Mouse (Mus musculus) heart, postnatal 0 days (tissue): ENCODE data around the gene Jph3.

Experiments
- CTCF ChIP-seq: IDR thresholded peaks from 2 replicates; pipeline ENCODE4 v1.5.1; 2016; ENCODE audit warnings: antibody characterized with exemption, control low read depth, low read depth
- EP300 ChIP-seq: IDR thresholded peaks from 2 replicates; pipeline ENCODE4 v1.6.1; 2016; ENCODE audit warnings: antibody characterized with exemption, low read depth

DNA sequence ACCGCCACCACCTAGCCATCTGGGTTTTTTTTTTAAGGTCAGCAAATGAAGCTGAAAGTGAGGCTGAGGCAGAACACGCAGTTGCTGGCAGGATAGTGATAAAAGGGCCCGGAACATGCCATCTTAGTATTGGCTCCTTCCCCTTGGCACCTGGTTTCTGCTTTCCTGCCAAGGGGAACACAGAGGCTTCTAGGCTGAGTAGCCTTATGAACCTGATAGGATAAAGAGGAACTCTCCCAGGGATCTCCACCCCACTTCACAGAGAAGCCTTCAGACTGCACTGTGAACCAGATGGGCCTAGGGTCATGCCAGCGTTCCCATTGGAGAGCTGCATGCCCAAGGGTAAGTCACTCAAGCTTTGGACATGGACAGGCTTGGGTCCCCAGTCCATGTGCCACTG, 48.5 kb upstream of the Jph3 start:
- TF ChIP-seq CTCF (no peak), EP300 (no peak)
